In the genomic region with DNA sequence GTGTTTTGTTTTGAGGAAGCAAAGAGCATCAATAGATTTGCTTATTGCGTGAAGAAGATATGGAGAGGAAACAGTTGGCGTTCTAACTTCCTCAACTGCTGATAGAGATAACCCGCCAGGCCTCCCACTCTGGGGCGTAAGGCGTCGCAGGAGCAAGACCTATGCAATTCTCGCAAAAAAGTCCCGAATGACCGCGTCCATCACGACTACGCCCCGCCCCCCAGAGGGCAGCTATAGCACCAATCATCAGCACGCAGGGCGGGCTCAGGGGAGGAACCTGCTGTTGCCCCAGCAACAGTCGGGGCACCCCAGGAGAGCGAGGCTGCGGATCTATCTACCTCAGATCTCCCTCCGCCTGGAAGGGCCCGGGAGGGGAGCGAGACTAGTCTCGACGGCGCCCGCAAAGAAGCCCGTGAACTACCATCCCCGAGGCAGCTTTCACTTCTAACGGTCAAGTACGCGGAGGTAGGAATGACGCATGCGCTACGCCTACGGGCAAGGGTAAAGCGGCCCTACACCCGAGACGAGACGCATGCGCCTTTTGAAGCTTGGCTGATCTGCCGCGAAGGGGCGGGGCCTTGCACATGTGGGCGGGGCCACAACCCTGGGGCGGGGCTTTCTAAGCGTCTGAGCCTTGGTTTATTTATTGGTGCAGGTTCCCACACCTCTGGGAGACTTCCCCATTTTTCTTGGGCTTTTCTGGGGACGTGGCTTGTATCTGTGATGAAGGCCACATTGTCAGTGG, we compare ENCODE assay signal across 7 mouse cellular contexts. TPM values are rescaled to one million over a fixed set of nuclear protein-coding genes. Genes with fewer than 3 reads are reported as not detected.
DNase-seq lines count a peak whose midpoint lies in the region; ATAC-seq lines count a peak whose summit lies in the region.

B9d2 (plus strand) TSS at position 267 of the 745 bp plus-strand sequence.

- WGBS in embryonic facial prominence, embryonic 11.5 days: under 1% methylated on average over 46 of the region's 46 CpGs
- WGBS in limb, embryonic 11.5 days: under 1% methylated on average over 46 of the region's 46 CpGs
- under 1% methylated on average over 46 of the region's 46 CpGs for WGBS in midbrain, embryonic 14.5 days

- H3K4me1 ChIP-seq in embryonic facial prominence, embryonic 11.5 days (ENCODE audit: control insufficient read depth, insufficient read depth, low read length): no peaks in the 10 kb centered on the region
- 0 out of 2 replicates have a peak, but pooled peaks cover 2% of the 10 kb centered on the region for H3K4me1 ChIP-seq in limb, embryonic 11.5 days (ENCODE audit: control insufficient read depth, insufficient read depth, low read length)
- peaks cover 10% of the 10 kb centered on the region for H3K4me1 ChIP-seq in midbrain, embryonic 14.5 days (ENCODE audit: control insufficient read depth, insufficient read depth, low read length)

- peak; percentile 93 for ATAC-seq in embryonic facial prominence, embryonic 11.5 days (replicated peaks; ENCODE audit: insufficient number of reproducible peaks, low FRiP score, low TSS enrichment, low read depth)
- peak; percentile 95 for ATAC-seq in limb, embryonic 11.5 days (ENCODE audit: insufficient number of reproducible peaks, low FRiP score, low TSS enrichment, low read depth)
- ATAC-seq in midbrain, embryonic 14.5 days (ENCODE audit: low FRiP score, low TSS enrichment): peak; percentile 95

- peak; percentile 98 for DNase-seq in adrenal gland, postnatal 14 days
- DNase-seq in embryonic facial prominence, embryonic 11.5 days (ENCODE audit: low spot score): peak; percentile 95
- DNase-seq in heart, adult 11 months: peak; percentile 100
- DNase-seq in kidney, adult 18-20 months: peak; percentile 99
- DNase-seq in limb, embryonic 11.5 days (ENCODE audit: low spot score): peak; percentile 95
- peak; percentile 97 for DNase-seq in midbrain, embryonic 14.5 days
- peak; percentile 98 to 99 for DNase-seq in spleen, adult 18-20 months

- H3K27me3 ChIP-seq in embryonic facial prominence, embryonic 11.5 days (ENCODE audit: control insufficient read depth, insufficient read depth, low read length): peaks cover 7% of the 10 kb centered on the region
- H3K27me3 ChIP-seq in limb, embryonic 11.5 days (ENCODE audit: control insufficient read depth, insufficient read depth, low read length): peaks cover 3% of the 10 kb centered on the region
- peaks cover 2% of the 10 kb centered on the region; the same call in 1 of the 2 replicates for H3K27me3 ChIP-seq in midbrain, embryonic 14.5 days (ENCODE audit: control insufficient read depth, insufficient read depth, low read length)

- H3K9ac ChIP-seq in embryonic facial prominence, embryonic 11.5 days (replicated peaks; ENCODE audit: low read length): peak within 1 kb of the TSS; percentile 71
- peak within 1 kb of the TSS; percentile 61 for H3K9ac ChIP-seq in limb, embryonic 11.5 days (ENCODE audit: low read length)
- peak within 1 kb of the TSS; percentile 66 for H3K9ac ChIP-seq in midbrain, embryonic 14.5 days (replicated peaks; ENCODE audit: low read length)

- peak within 1 kb of the TSS; percentile 85 for H3K27ac ChIP-seq in embryonic facial prominence, embryonic 11.5 days (replicated peaks; ENCODE audit: low read depth, low read length)
- H3K27ac ChIP-seq in limb, embryonic 11.5 days (replicated peaks; ENCODE audit: low read depth, low read length): peak within 1 kb of the TSS; percentile 84
- H3K27ac ChIP-seq in midbrain, embryonic 14.5 days (replicated peaks; ENCODE audit: low read depth, low read length): peak within 1 kb of the TSS; percentile 96

- H3K4me3 ChIP-seq in embryonic facial prominence, embryonic 11.5 days (ENCODE audit: low read depth, low read length): peak within 1 kb of the TSS; percentile 60
- H3K4me3 ChIP-seq in limb, embryonic 11.5 days (ENCODE audit: low read depth, low read length): peak within 1 kb of the TSS; percentile 58
- H3K4me3 ChIP-seq in midbrain, embryonic 14.5 days (replicated peaks; ENCODE audit: low read depth, low read length): peak within 1 kb of the TSS; percentile 63

- no peaks in the 10 kb centered on the region for H3K9me3 ChIP-seq in embryonic facial prominence, embryonic 11.5 days (replicated peaks; ENCODE audit: control insufficient read depth, low read length)
- no peaks in the 10 kb centered on the region for H3K9me3 ChIP-seq in limb, embryonic 11.5 days (ENCODE audit: control insufficient read depth, low read length)
- no peaks in the 10 kb centered on the region for H3K9me3 ChIP-seq in midbrain, embryonic 14.5 days (ENCODE audit: control insufficient read depth, low read length)

- H3K36me3 ChIP-seq in embryonic facial prominence, embryonic 11.5 days (replicated peaks; ENCODE audit: control insufficient read depth, insufficient read depth, low read depth, low read length): no peaks in the 10 kb centered on the region
- H3K36me3 ChIP-seq in limb, embryonic 11.5 days (ENCODE audit: control insufficient read depth, insufficient read depth, low read length): no peaks in the 10 kb centered on the region
- no peaks in the 10 kb centered on the region for H3K36me3 ChIP-seq in midbrain, embryonic 14.5 days (ENCODE audit: control insufficient read depth, insufficient read depth, low read length)

- peak within 1 kb of the TSS; percentile 59 for H3K4me2 ChIP-seq in embryonic facial prominence, embryonic 11.5 days (ENCODE audit: low read depth, low read length)
- H3K4me2 ChIP-seq in limb, embryonic 11.5 days (ENCODE audit: low read depth, severe bottlenecking): peak within 1 kb of the TSS; percentile 61
- peak within 1 kb of the TSS; percentile 58 for H3K4me2 ChIP-seq in midbrain, embryonic 14.5 days (ENCODE audit: low read length)

RNA-seq across cellular contexts. Expression of gene B9d2, which starts in this region (rescaled TPM):
- 17.8 TPM in 2 replicates for total RNA-seq in adrenal gland, postnatal 14 days (2021)
- 29.4 and 29.7 TPM in 2 replicates for polyA plus RNA-seq in embryonic facial prominence, embryonic 11.5 days (2014; fragmentation: Nextera tagmentation; extraction: Ambion mirVana)
- 30.7 and 31.7 TPM in 2 replicates for polyA plus RNA-seq in limb, embryonic 11.5 days (2014; fragmentation: Nextera tagmentation; extraction: Ambion mirVana)
- polyA plus RNA-seq in midbrain, embryonic 14.5 days (2014; fragmentation: Nextera tagmentation; extraction: Ambion mirVana): 44.3 and 47.9 TPM in 2 replicates

Comparison
In these comparisons a context has a peak if more than half of its experiments do, and no peak if none do; other contexts are left out.
1. Peak in every context shown above with its lines: DNase-seq, ATAC-seq, H3K4me3 ChIP-seq and H3K27ac ChIP-seq.